Mouse (Mus musculus): ENCODE results near the gene Chat. TPM values are rescaled to one million over a fixed set of nuclear protein-coding genes. Genes with fewer than 3 reads are reported as not detected.

Chat gene
- polyA plus RNA-seq (2017; shearing (Covaris generic)), result not detected

GRCm38 (mm10) chr14:32465889-32466288, at the start of gene Chat:
TSS of gene Chat (minus strand) at chr14:32465989.

GRCm38 (mm10) chr14:32513336-32514032, 47.7 kb upstream of the Chat start, which contains the start of gene Ercc6:
TSS of gene Ercc6 (plus strand) at chr14:32513521.

GRCm38 (mm10) chr14:32464601-32465505, 936 bp downstream of the Chat start, which contains the start of gene Slc18a3:
TSS of gene Slc18a3 (minus strand) at chr14:32464850.

GRCm38 (mm10) chr14:32388196-32388595, 77.6 kb downstream of the Chat start, which contains the start of gene 1700024G13Rik:
TSS of gene 1700024G13Rik (minus strand) at chr14:32388391.

Other genes starting within 250 kb of the Chat start
- not detected for gene Ogdhl, start 144.0 kb downstream of the Chat start, polyA plus RNA-seq (2017; shearing (Covaris generic))
- not detected for gene 1700024G13Rik, start 77.6 kb downstream of the Chat start, polyA plus RNA-seq (2017; shearing (Covaris generic))
- gene Slc18a3, start 1.1 kb downstream of the Chat start, polyA plus RNA-seq (2017; shearing (Covaris generic)), result not detected
- gene Ercc6, start 47.5 kb upstream of the Chat start, polyA plus RNA-seq (2017; shearing (Covaris generic)), result 36.3 TPM
- not detected for gene Prrxl1, start 133.4 kb upstream of the Chat start, polyA plus RNA-seq (2017; shearing (Covaris generic))
- not detected for gene 3425401B19Rik, start 219.3 kb upstream of the Chat start, polyA plus RNA-seq (2017; shearing (Covaris generic))

Data from activated CD4-positive, CD25-positive, alpha-beta regulatory T cell, adult 9 weeks (primary cell).